ENCODE assay signal across 27 mouse cellular contexts in the genomic region with DNA sequence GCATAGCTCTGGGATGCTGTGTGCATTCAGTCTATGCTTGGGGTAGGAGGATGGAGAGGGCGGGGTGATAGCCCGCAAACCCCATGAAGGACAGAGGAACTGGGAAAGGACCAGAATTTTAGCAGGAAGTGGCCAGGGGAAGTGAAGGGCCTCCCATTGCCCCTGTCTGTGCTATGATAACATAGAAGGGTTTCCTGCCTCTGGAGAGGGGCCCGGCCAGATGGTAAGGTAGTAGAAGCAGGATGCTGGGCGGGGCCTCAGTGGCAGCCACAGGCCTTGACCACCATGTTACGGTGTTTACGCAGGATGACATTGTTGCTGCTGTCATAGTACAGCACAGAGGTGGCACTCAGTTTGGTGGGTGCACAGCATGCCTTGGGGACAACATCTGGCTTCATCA. TPM values are rescaled to one million over a fixed set of nuclear protein-coding genes. Genes with fewer than 3 reads are reported as not detected.
DNase-seq lines count a peak whose midpoint lies in the region; ATAC-seq and TF ChIP-seq lines count a peak whose summit lies in the region.
"Had no signal": no experiment of that assay in that cellular context is flagged by ENCODE, and none has a peak within 500 bp of the region (broad histone marks: within the 10 kb centered on the region; RNA-seq: fewer than 3 reads in every experiment).

No protein-coding gene starts in this region.

- no peak overlapping the region for H3K9ac ChIP-seq in liver, postnatal 0 days (replicated peaks)
- no peak overlapping the region for H3K9ac ChIP-seq in hindbrain, embryonic 14.5 days
- H3K9ac ChIP-seq: forebrain, embryonic 12.5 days; hindbrain, embryonic 12.5 days had no signal

- no peaks in the 10 kb centered on the region; the same call in 1 of the 2 replicates for H3K9me3 ChIP-seq in heart, embryonic 10.5 days
- no peaks in the 10 kb centered on the region for H3K9me3 ChIP-seq in liver, postnatal 0 days (ENCODE audit: low read length)
- no peaks in the 10 kb centered on the region for H3K9me3 ChIP-seq in hindbrain, embryonic 14.5 days (ENCODE audit: control insufficient read depth, low read length)
- H3K9me3 ChIP-seq: forebrain, embryonic 12.5 days; G1E; hindbrain, embryonic 12.5 days had no signal

- no peak for TF ChIP-seq EP300 in liver, postnatal 0 days (IDR thresholded peaks at IDR 0.05; ENCODE audit: low read depth)

- H3K4me2 ChIP-seq in liver, postnatal 0 days (ENCODE audit: low read depth, low read length) = no peak overlapping the region
- H3K4me2 ChIP-seq in hindbrain, embryonic 14.5 days (replicated peaks) = no peak overlapping the region
- H3K4me2 ChIP-seq: forebrain, embryonic 12.5 days; hindbrain, embryonic 12.5 days; midbrain, embryonic 11.5 days had no signal

- 79% methylated on average over 6 of the region's 6 CpGs for WGBS in heart, embryonic 10.5 days
- 39% methylated on average over 6 of the region's 6 CpGs for WGBS in liver, postnatal 0 days (ENCODE audit: insufficient replicate concordance)
- WGBS in hindbrain, embryonic 14.5 days = 85% methylated on average over 6 of the region's 6 CpGs

- DNase-seq in heart, embryonic 10.5 days (ENCODE audit: low spot score) = no peak
- DNase-seq in heart, adult 9 months (ENCODE audit: low spot score in 2 of 2) = no peak
- DNase-seq in 416B (ENCODE audit: low read depth) (peak; percentile 95), liver (peak; percentile 42)
- DNase-seq in liver, postnatal 0 days = peak; percentile 55
- no peak for DNase-seq in hindbrain, embryonic 14.5 days (ENCODE audit: low spot score)
- DNase-seq in left cerebral cortex, postnatal 10 days (ENCODE audit: extremely low spot score in 1 of 2, low spot score in 2 of 2) = no peak
- no peak for DNase-seq in retina, postnatal 1 day
- DNase-seq: adrenal gland, postnatal 14 days; cerebellum, adult 11-12 months; cerebellum, postnatal 25 days; heart, adult 11 months; kidney, postnatal 4 days; layer of hippocampus, adult 9-11 months; lung, postnatal 14 days; thymus, postnatal 36 days had no signal

- intact Hi-C loops in left cerebral cortex, postnatal 10 days (cut with DNase I) = no loop called here

- H3K27ac ChIP-seq in heart, embryonic 10.5 days = 0 out of 2 replicates have a peak overlapping the region, but pooled peaks have one; percentile 32
- no peak overlapping the region for H3K27ac ChIP-seq in liver, postnatal 0 days (ENCODE audit: low read depth)
- H3K27ac ChIP-seq in hindbrain, embryonic 14.5 days = no peak overlapping the region
- H3K27ac ChIP-seq: forebrain, embryonic 12.5 days; hindbrain, embryonic 12.5 days had no signal

- peaks cover 23% of the 10 kb centered on the region for H3K4me1 ChIP-seq in heart, embryonic 10.5 days
- peaks cover 14% of the 10 kb centered on the region for H3K4me1 ChIP-seq in liver, postnatal 0 days (ENCODE audit: insufficient read depth)
- no peaks in the 10 kb centered on the region for H3K4me1 ChIP-seq in hindbrain, embryonic 14.5 days (replicated peaks; ENCODE audit: control insufficient read depth, insufficient read depth, low read length)
- H3K4me1 ChIP-seq: forebrain, embryonic 12.5 days had no signal

- H3K27me3 ChIP-seq in heart, embryonic 10.5 days (ENCODE audit: insufficient read depth, poor library complexity, severe bottlenecking) = no peaks in the 10 kb centered on the region
- no peaks in the 10 kb centered on the region for H3K27me3 ChIP-seq in liver, postnatal 0 days (ENCODE audit: insufficient read depth, low read length)
- H3K27me3 ChIP-seq in hindbrain, embryonic 14.5 days (ENCODE audit: control insufficient read depth, insufficient read depth, low read length) = no peaks in the 10 kb centered on the region
- H3K27me3 ChIP-seq: hindbrain, embryonic 12.5 days had no signal

- no peak overlapping the region for H3K4me3 ChIP-seq in heart, embryonic 10.5 days
- H3K4me3 ChIP-seq in liver, postnatal 0 days (ENCODE audit: low read depth, low read length) = no peak overlapping the region
- no peak overlapping the region for H3K4me3 ChIP-seq in hindbrain, embryonic 14.5 days (replicated peaks; ENCODE audit: low read length)
- H3K4me3 ChIP-seq: forebrain, embryonic 12.5 days; hindbrain, embryonic 12.5 days had no signal

- ATAC-seq in liver, postnatal 0 days = peak; percentile 74
- ATAC-seq in hindbrain, embryonic 14.5 days (ENCODE audit: low FRiP score) = no peak
- ATAC-seq: activated CD4-positive, CD25-positive, alpha-beta regulatory T cell, adult 4 months; CD4-positive, CD25-positive, alpha-beta regulatory T cell, adult 4 months had no signal

- H3K36me3 ChIP-seq in heart, embryonic 10.5 days = peaks cover 2% of the 10 kb centered on the region; the same call in 1 of the 2 replicates
- H3K36me3 ChIP-seq in liver, postnatal 0 days (replicated peaks; ENCODE audit: insufficient read depth, low read length) = no peaks in the 10 kb centered on the region
- no peaks in the 10 kb centered on the region for H3K36me3 ChIP-seq in hindbrain, embryonic 14.5 days (replicated peaks; ENCODE audit: control insufficient read depth, insufficient read depth)
- H3K36me3 ChIP-seq: forebrain, embryonic 12.5 days had no signal

- no peak for TF ChIP-seq CTCF in liver, postnatal 0 days (IDR thresholded peaks at IDR 0.05; ENCODE audit: low read depth)

RNA-seq across cellular contexts. Expression of a gene that starts 10.4 kb away (rescaled TPM):
- not detected in 2 replicates for polyA plus RNA-seq in heart, embryonic 10.5 days (2016; fragmentation: Nextera tagmentation; extraction: Ambion mirVana)
- polyA plus RNA-seq in liver, postnatal 0 days (2015; fragmentation: Nextera tagmentation; extraction: Ambion mirVana) = not detected in 2 replicates
- 0.15 TPM in 1 of 2 replicates, not detected in the other for polyA plus RNA-seq in hindbrain, embryonic 14.5 days (2014; fragmentation: Nextera tagmentation; extraction: Ambion mirVana)
- total RNA-seq in left cerebral cortex, postnatal 10 days (2021) = not detected
- total RNA-seq: adrenal gland, postnatal 14 days; left cerebral cortex, postnatal 14 days had no signal
- polyA plus RNA-seq: activated CD4-positive, CD25-positive, alpha-beta regulatory T cell, adult 4 months; CD4-positive, CD25-positive, alpha-beta regulatory T cell, adult 4 months; forebrain, embryonic 12.5 days; G1E; heart, embryonic 16.5 days; hindbrain, embryonic 12.5 days; intestine, embryonic 14.5 days; kidney, embryonic 14.5 days; midbrain, embryonic 11.5 days; neural tube, embryonic 11.5 days had no signal

RNA-seq across cellular contexts. Expression of a gene that starts 30.0 kb away (rescaled TPM):
- polyA plus RNA-seq in heart, embryonic 10.5 days (2016; fragmentation: Nextera tagmentation; extraction: Ambion mirVana) = 0.15 and 0.23 TPM in 2 replicates
- 0.11 and 0.21 TPM in 2 replicates for polyA plus RNA-seq in liver, postnatal 0 days (2015; fragmentation: Nextera tagmentation; extraction: Ambion mirVana)
- polyA plus RNA-seq in hindbrain, embryonic 14.5 days (2014; fragmentation: Nextera tagmentation; extraction: Ambion mirVana) = 0.25 and 0.34 TPM in 2 replicates
- total RNA-seq in left cerebral cortex, postnatal 10 days (2021) = under 1 TPM in 1 of 2 experiments, not detected in 1; 0.13 TPM
- total RNA-seq: adrenal gland, postnatal 14 days had no signal
- polyA plus RNA-seq: activated CD4-positive, CD25-positive, alpha-beta regulatory T cell, adult 4 months; CD4-positive, CD25-positive, alpha-beta regulatory T cell, adult 4 months; forebrain, embryonic 12.5 days had no signal

RNA-seq across cellular contexts. Expression of a gene that starts 50.9 kb away (rescaled TPM):
- 70.4 and 73.3 TPM in 2 replicates for polyA plus RNA-seq in heart, embryonic 10.5 days (2016; fragmentation: Nextera tagmentation; extraction: Ambion mirVana)
- polyA plus RNA-seq in liver, postnatal 0 days (2015; fragmentation: Nextera tagmentation; extraction: Ambion mirVana) = 31.5 and 33.2 TPM in 2 replicates
- polyA plus RNA-seq in hindbrain, embryonic 14.5 days (2014; fragmentation: Nextera tagmentation; extraction: Ambion mirVana) = 32.9 and 33.6 TPM in 2 replicates
- 10 to 100 TPM; 42.4 to 47.5 TPM for total RNA-seq in left cerebral cortex, postnatal 10 days (2021)

Comparison
In these comparisons a context has a peak if more than half of its experiments do, and no peak if none do; other contexts are left out.
1. DNase-seq: peak in 416B (single experiment), liver (single experiment) and liver, postnatal 0 days (single experiment); none in heart, embryonic 10.5 days (single experiment), heart, adult 9 months (0 of 2), hindbrain, embryonic 14.5 days (single experiment), left cerebral cortex, postnatal 10 days (0 of 2) and retina, postnatal 1 day (single experiment).